Mouse (Mus musculus) bone marrow, adult 2 months (tissue): ENCODE measurements around the gene Pak1. TPM values are rescaled to one million over a fixed set of nuclear protein-coding genes. Genes with fewer than 3 reads are reported as not detected.

ENCODE experiments used
- H3K27ac ChIP-seq: fragments of 200-500 bp; 2 replicates; pipeline ENCODE4 v1.5.1; 2012; ENCODE audit warnings: low read depth, mild to moderate bottlenecking, control low read depth, inconsistent platforms, low read length; ENCODE audit not compliant: control insufficient read depth, poor library complexity, insufficient read depth
- H3K4me1 ChIP-seq: fragments of 200-500 bp; 2 replicates; pipeline ENCODE4 v1.6.1; 2011; ENCODE audit warnings: low read length; ENCODE audit not compliant: control insufficient read depth, insufficient read depth
- H3K4me3 ChIP-seq: fragments of 200-500 bp; replicated peaks from 2 replicates; pipeline ENCODE3; 2011; ENCODE audit warnings: mild to moderate bottlenecking, low read depth, low read length, control low read depth; ENCODE audit not compliant: control insufficient read depth
- CTCF ChIP-seq: fragments of 200-500 bp; IDR thresholded peaks from 2 replicates; pipeline ENCODE4 v1.5.1; 2011; ENCODE audit warnings: low read length, control low read depth; ENCODE audit not compliant: control insufficient read depth, insufficient read depth
- POLR2A ChIP-seq: fragments of 200-500 bp; IDR thresholded peaks from 2 replicates; pipeline ENCODE4 v1.6.1; 2011; ENCODE audit warnings: low read depth, mild to moderate bottlenecking, control low read depth, low read length, borderline replicate concordance; ENCODE audit not compliant: control insufficient read depth
- WGBS: fragments of 180-500 bp; shearing (Covaris S2); methylation state at CpG from one replicate; pipeline ENCODE4 v1.1.7; 2018; 5-methylcytosine and 5-hydroxymethylcytosine counted together
- polyA plus RNA-seq: library from polyadenylated mRNA; stranded (reverse); fragments of >200 nt; gene quantifications from 2 replicates; pipeline ENCODE4 v1.2.4, GENCODE M21; 2011; ENCODE audit warnings: low replicate concordance; ENCODE audit not compliant: missing spikeins, insufficient read depth, insufficient read length

Gene Pak1
- 4.5 and 18.2 TPM in 2 replicates for polyA plus RNA-seq

DNA sequence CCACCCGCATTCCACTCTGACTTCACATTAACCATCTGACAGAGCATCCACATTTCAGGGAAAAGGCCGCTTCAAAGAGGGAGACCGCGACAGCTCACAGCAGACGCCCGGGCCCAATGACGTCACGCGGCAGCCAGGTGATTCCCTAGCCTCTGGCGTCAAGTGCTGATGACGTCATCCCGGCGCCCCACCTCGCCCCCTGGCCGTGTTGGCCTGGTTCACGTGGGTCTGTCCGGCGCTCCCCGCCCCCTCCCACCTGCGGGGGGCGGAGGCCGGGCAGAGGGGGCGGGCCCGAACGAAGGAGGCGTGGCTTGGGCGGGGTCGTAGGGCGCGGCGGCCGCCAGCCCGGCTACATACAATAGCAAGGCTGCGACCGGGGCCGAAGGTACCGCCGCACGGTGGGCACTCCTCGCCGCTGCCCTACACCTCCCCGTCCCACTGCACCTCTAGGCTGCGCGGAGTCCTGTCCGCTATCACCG, at the start of gene Pak1:
Gene Pak1, plus strand, starts transcription at position 352 of the 479 bp plus-strand sequence.
- TF ChIP-seq POLR2A (peak; percentile 15; the same call in 1 of the 2 replicates), CTCF (no peak)
- H3K4me3 ChIP-seq = peak within 1 kb of the TSS; percentile 84
- H3K27ac ChIP-seq = peak within 1 kb of the TSS; percentile 58; the same call in 1 of the 2 replicates
- under 1% methylated on average over 46 of the region's 46 CpGs for WGBS
- no peaks in the 10 kb centered on the region; the same call in 1 of the 2 replicates for H3K4me1 ChIP-seq

GRCm38 (mm10) chr7:97740948-97741347, 47.4 kb upstream of the Pak1 start:
- WGBS = 37% methylated on average over 10 of the region's 10 CpGs
- H3K27ac ChIP-seq = no peak overlapping the region
- no peak overlapping the region for H3K4me3 ChIP-seq
- H3K4me1 ChIP-seq = peaks cover 5% of the 10 kb centered on the region
- TF ChIP-seq POLR2A = no peak
- no peak for TF ChIP-seq CTCF

- Histone ChIP-seq H3K4me1 (peaks cover 5% of the 10 kb centered on the region), H3K27ac (no peak overlapping the region), H3K4me3 (no peak overlapping the region)
- TF ChIP-seq POLR2A = no peak
- TF ChIP-seq CTCF = no peak
- 29% methylated on average over 1 of the region's 1 CpGs for WGBS
These were observed 46.5 kb upstream of the Pak1 start for GRCm38 (mm10) chr7:97741756-97742291.

- H3K27ac ChIP-seq = no peak overlapping the region
- H3K4me1 ChIP-seq = peaks cover 3% of the 10 kb centered on the region
- 7% methylated on average over 3 of the region's 3 CpGs for WGBS
- peak; percentile 77 for TF ChIP-seq CTCF
- TF ChIP-seq POLR2A = no peak
- no peak overlapping the region for H3K4me3 ChIP-seq
These were observed 43.0 kb upstream of the Pak1 start for GRCm38 (mm10) chr7:97745299-97745698.

- H3K27ac ChIP-seq = peak overlapping the region; percentile 28; the same call in 1 of the 2 replicates
- peaks cover 3% of the 10 kb centered on the region for H3K4me1 ChIP-seq
- TF ChIP-seq CTCF (no peak), POLR2A (no peak)
- WGBS = 50% methylated on average over 4 of the region's 4 CpGs
- no peak overlapping the region for H3K4me3 ChIP-seq
These were observed 41.1 kb upstream of the Pak1 start for GRCm38 (mm10) chr7:97747176-97747707.

DNA sequence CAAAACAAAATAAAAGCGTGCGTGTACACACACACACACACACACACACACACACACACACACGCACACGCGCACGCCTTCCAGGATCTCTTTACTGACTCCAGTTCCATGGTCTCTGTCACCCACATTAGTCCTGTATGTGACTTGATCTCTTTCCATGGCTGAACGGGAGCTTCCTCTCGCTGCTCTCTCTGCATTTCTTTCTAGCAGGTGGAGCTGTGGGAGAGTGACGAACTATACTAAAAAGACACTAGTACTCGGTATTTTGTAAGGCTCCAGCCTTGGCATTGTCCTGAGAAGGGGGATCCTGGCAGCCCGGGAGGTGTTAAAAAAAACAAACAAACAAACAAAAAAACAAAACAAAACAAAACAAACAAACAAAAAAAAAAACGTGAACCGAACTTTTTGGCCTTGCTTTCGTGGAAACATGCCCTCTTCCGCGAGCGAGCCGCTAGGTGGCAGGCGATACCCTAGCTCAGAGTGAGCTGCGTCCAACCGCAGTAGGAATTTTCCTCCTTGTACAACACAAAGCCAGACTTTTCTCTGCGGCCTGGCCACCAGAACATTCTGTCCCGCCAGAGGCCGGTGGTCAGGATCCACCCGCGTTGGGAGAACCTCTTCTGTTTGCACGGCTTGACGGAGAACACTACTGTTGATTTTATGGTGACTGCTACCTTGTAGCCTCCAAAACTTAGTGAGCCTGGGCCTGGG, 40.4 kb upstream of the Pak1 start:
- peaks cover 3% of the 10 kb centered on the region for H3K4me1 ChIP-seq
- peak overlapping the region; percentile 47 for H3K4me3 ChIP-seq
- WGBS = 21% methylated on average over 28 of the region's 28 CpGs
- H3K27ac ChIP-seq = no peak overlapping the region
- TF ChIP-seq POLR2A (no peak), CTCF (peak; percentile 95)

DNA sequence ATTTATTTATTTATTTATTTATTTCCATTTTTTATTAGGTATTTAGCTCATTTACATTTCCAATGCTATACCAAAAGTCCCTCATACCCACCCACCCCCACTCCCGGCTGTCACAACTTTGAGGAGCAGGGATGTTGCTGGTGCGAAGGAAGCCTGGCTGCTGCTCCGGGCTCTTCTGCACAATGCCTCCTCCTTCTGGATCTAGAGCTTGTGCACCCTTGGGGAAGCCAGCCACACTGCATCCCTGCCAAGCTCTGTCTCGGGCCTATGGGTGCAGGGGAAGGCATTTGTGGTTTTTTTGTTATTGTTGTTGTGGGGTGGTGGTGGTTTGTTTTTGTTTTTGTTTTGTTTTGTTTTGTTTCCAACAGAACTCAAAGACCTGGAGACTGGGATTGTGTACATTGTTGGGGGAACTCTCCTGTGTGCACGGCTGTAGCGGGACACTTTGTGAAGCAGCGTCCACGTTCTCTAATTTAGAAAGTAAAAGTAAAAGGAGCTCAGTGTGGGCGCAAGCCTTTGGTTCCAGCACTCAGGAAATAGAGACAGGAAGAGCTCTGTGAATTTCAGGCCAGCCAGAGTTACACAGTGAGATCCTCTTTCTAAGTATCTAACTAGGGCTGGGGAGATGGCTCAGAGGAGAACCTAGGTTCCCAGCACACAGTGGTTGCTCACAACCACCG, 39.7 kb upstream of the Pak1 start:
- H3K4me3 ChIP-seq = peak overlapping the region; percentile 87
- TF ChIP-seq CTCF = no peak
- 0 out of 2 replicates have a peak, but pooled peaks have one; percentile 34 for TF ChIP-seq POLR2A
- peak overlapping the region; percentile 90 for H3K27ac ChIP-seq
- peaks cover 3% of the 10 kb centered on the region for H3K4me1 ChIP-seq
- WGBS = 4% methylated on average over 10 of the region's 10 CpGs

- peaks cover 3% of the 10 kb centered on the region for H3K4me1 ChIP-seq
These were observed 38.8 kb upstream of the Pak1 start for GRCm38 (mm10) chr7:97749207-97750190.

More at GRCm38 (mm10) chr7:97749207-97750190, 38.8 kb upstream of the Pak1 start:
- Histone ChIP-seq H3K4me3 (peak overlapping the region; percentile 87), H3K27ac (peak overlapping the region; percentile 90)
- TF ChIP-seq CTCF (0 out of 2 replicates have a peak, but pooled peaks have one; percentile 7), POLR2A (no peak)
- under 1% methylated on average over 19 of the region's 19 CpGs for WGBS
